Mouse (Mus musculus) forebrain, embryonic 15.5 days (tissue): ENCODE data around the gene Flt3l. TPM values are rescaled to one million over a fixed set of nuclear protein-coding genes. Genes with fewer than 3 reads are reported as not detected.
"Not testable (repeated sequence)": the region's sequence is repeated elsewhere in the genome, so short reads cannot be mapped to it uniquely, and the experiment has no call there.

Experiments used
- ATAC-seq: fragments of 200-750 bp; cut with Nextera tagmentation; replicated peaks from 2 replicates; pipeline ENCODE4 v1.8.0; 2017; ENCODE audit warnings: mild to moderate bottlenecking, moderate TSS enrichment, moderate library complexity
- H3K27ac ChIP-seq: fragments of 300-500 bp; sonication (generic); replicated peaks from 2 replicates; pipeline ENCODE4 v1.5.1; 2015; ENCODE audit warnings: mild to moderate bottlenecking, inconsistent platforms
- H3K27me3 ChIP-seq: fragments of 300-500 bp; sonication (generic); 2 replicates; pipeline ENCODE4 v1.6.1; 2015; ENCODE audit warnings: inconsistent platforms
- H3K36me3 ChIP-seq: fragments of 300-500 bp; sonication (generic); 2 replicates; pipeline ENCODE4 v1.6.1; 2015; ENCODE audit warnings: mild to moderate bottlenecking, inconsistent platforms
- H3K4me1 ChIP-seq: fragments of 300-500 bp; sonication (generic); 2 replicates; pipeline ENCODE4 v1.6.1; 2015; ENCODE audit warnings: inconsistent platforms
- H3K4me2 ChIP-seq: fragments of 300-500 bp; sonication (generic); replicated peaks from 2 replicates; pipeline ENCODE4 v1.6.1; 2015; ENCODE audit warnings: mild to moderate bottlenecking, inconsistent platforms
- H3K4me3 ChIP-seq: fragments of 300-500 bp; sonication (generic); 2 replicates; pipeline ENCODE4 v1.5.1; 2015; ENCODE audit warnings: mild to moderate bottlenecking, inconsistent platforms
- H3K9ac ChIP-seq: fragments of 300-500 bp; sonication (generic); replicated peaks from 2 replicates; pipeline ENCODE4 v1.6.1; 2015; ENCODE audit warnings: mild to moderate bottlenecking, inconsistent platforms
- H3K9me3 ChIP-seq: fragments of 300-500 bp; sonication (generic); 2 replicates; pipeline ENCODE4 v1.6.1; 2016; ENCODE audit warnings: inconsistent platforms
- WGBS: fragments of 180-500 bp; shearing (Covaris S2); methylation state at CpG from one replicate; pipeline ENCODE4 v1.1.7; 2015; ENCODE audit warnings: mixed read lengths; 5-methylcytosine and 5-hydroxymethylcytosine counted together
- polyA plus RNA-seq: library from polyadenylated mRNA; unstranded; fragments of >200 nt; fragmentation: Nextera tagmentation; extraction: Ambion mirVana; gene quantifications from 2 replicates; pipeline ENCODE4 v1.2.1, GENCODE M21; 2015

Flt3l gene
- polyA plus RNA-seq, 1 experiment from 2014 or later: 2.1 TPM

DNA sequence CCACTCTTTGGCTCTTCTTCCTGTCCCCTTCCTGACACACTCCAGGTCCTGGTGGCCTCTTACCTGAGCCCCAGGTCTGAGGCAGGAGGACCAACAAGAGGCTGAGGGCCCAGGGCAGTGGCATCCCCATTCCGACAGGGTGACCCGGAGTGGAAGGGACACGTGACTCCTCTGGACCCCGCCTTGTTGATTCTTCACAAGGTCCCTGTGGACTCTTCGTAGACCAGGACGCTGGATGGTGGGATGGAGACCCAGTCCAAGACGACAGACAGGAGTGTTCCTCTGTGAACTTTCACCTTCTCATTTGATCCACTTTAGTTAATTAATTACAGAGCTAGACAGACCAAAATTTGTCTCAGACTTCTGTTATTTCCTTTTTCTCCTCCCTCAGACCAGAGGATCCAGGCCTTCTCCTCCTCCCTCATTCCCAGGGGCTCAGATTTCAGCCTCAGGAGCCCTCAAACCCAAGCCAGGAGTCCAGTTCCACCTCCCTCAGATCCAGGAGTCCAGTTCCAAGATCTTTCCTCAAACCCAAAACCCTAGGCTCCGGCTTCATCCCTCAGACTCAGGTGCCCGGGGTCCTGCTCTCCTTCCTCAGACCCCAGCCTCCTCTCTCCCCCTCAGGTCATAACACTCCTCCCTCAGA lies 33.2 kb downstream of the Flt3l start:
- WGBS: 87% methylated on average over 9 of the region's 9 CpGs
- no peaks in the 10 kb centered on the region for H3K36me3 ChIP-seq
- no peaks in the 10 kb centered on the region for H3K4me1 ChIP-seq
- H3K27me3 ChIP-seq: no peaks in the 10 kb centered on the region
- H3K4me3 ChIP-seq: no peak overlapping the region
- no peaks in the 10 kb centered on the region for H3K9me3 ChIP-seq
- H3K4me2 ChIP-seq: no peak overlapping the region
- no peak for ATAC-seq
- H3K9ac ChIP-seq: no peak overlapping the region
- no peak overlapping the region for H3K27ac ChIP-seq

DNA sequence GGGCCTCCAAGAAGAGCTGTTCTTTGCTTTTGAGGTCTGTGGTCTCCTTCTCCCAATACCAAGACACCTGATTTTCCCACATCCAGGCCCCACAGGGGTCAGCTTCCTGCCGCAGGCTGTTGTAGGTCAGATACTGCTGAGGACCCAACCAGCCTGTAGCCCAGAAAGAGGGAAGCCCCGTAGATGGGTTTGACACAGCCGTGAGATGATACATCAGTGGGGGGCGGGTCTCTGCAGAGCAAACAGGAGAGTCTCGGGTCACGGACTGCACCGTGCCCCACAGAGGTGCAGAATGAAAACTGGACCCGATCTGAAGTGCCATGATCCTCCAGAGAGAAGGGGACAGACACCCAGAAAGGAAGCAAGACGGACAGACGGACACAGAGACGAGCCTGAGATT lies 33.8 kb downstream of the Flt3l start:
- no peaks in the 10 kb centered on the region for H3K36me3 ChIP-seq
- ATAC-seq: no peak
- whole genome bisulfite sequencing: 92% methylated on average over 11 of the region's 11 CpGs
- no peak overlapping the region for H3K4me3 ChIP-seq
- H3K9ac ChIP-seq: no peak overlapping the region
- no peaks in the 10 kb centered on the region for H3K9me3 ChIP-seq
- no peak overlapping the region for H3K4me2 ChIP-seq
- no peaks in the 10 kb centered on the region for H3K4me1 ChIP-seq
- H3K27ac ChIP-seq: no peak overlapping the region
- H3K27me3 ChIP-seq: no peaks in the 10 kb centered on the region

DNA sequence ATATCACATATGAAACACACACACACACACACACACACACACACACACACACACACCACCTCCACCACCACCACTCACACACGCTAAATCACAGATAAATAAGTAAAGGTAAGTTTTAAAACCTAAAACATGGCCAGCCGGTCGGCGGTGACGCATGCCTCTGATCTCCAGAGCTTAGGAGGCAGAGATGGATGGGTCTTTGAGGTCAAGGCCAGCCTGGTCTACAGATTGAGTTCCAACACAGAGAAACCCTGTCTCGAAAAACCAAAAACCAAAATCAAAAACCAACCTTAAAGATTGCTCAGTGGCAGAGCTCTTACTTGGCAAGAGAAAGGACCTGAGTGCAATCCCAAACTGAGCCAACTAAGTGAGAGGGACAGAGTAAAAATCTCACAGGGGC lies 36.2 kb downstream of the Flt3l start:
- WGBS: 90% methylated on average over 6 of the region's 6 CpGs
- ATAC-seq: no peak
- no peak overlapping the region for H3K27ac ChIP-seq

DNA sequence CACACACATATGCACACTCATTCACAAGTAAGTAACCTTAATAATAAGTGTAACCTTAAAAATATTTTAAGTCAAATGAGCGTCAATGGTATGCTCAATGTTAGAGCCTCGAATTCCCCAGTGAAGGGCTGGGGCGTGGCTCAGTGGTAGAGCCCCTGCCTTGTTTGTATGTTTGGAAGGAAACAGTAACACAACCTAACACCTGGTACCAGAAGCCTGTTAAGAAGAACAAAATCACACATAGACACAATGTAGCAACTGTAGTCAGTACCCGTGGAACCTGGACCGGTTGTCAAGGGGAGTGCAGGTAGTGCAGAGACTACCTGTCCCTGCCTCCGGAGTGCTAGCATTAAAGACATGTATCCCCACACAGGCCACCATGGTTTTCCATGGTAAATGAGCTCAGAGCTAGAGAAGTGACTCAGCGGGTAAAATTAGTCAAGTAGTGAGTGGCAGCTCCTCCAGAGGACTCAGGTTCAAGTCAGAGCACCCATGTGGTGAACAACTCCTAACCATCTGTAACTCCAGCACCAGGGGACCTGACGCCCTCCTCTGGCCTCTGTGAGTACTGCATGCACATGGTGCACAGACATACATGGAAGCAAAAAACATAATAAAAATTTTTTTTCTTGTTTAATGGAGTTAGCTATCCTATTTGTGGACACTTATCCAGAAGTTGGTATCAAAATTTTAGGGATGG lies 37.5 kb downstream of the Flt3l start:
- Histone ChIP-seq H3K27me3 (no peaks in the 10 kb centered on the region), H3K4me1 (no peaks in the 10 kb centered on the region), H3K27ac (no peak overlapping the region), H3K9me3 (no peaks in the 10 kb centered on the region), H3K4me2 (no peak overlapping the region), H3K9ac (no peak overlapping the region), H3K4me3 (no peak overlapping the region), H3K36me3 (no peaks in the 10 kb centered on the region)
- WGBS: 91% methylated on average over 8 of the region's 8 CpGs
- no peak for ATAC-seq

More for the DNA sequence above, 36.2 kb downstream of the Flt3l start:
- Histone ChIP-seq H3K36me3 (no peaks in the 10 kb centered on the region), H3K9ac (no peak overlapping the region), H3K4me1 (no peaks in the 10 kb centered on the region), H3K9me3 (no peaks in the 10 kb centered on the region), H3K27me3 (no peaks in the 10 kb centered on the region), H3K4me3 (no peak overlapping the region), H3K4me2 (no peak overlapping the region)

DNA sequence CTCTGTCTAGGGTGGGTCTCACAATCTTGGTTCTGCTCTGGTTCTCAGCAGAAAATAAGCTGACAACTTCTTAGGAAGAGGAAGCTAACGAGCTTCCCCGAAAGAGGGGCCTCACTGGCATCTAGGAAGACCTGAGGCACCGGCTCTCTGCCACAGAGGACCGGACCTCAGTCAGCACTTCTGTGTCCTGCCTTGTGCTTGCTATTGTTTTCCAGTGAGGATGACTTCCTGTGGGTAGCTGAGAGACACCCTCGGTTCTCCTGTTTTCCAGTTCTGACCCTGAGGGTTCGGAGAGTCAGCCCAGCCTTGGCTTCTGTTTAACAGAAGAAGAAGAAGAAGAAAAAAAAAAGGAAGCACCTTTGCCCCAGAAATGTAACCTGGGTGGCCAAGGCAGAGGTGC lies 38.8 kb downstream of the Flt3l start:
- H3K27me3 ChIP-seq: no peaks in the 10 kb centered on the region
- no peaks in the 10 kb centered on the region for H3K4me1 ChIP-seq
- no peaks in the 10 kb centered on the region for H3K9me3 ChIP-seq
- no peak overlapping the region for H3K27ac ChIP-seq
- WGBS: 47% methylated on average over 6 of the region's 6 CpGs
- no peak overlapping the region for H3K4me3 ChIP-seq
- no peak for ATAC-seq
- H3K9ac ChIP-seq: no peak overlapping the region
- no peak overlapping the region for H3K4me2 ChIP-seq
- H3K36me3 ChIP-seq: no peaks in the 10 kb centered on the region

DNA sequence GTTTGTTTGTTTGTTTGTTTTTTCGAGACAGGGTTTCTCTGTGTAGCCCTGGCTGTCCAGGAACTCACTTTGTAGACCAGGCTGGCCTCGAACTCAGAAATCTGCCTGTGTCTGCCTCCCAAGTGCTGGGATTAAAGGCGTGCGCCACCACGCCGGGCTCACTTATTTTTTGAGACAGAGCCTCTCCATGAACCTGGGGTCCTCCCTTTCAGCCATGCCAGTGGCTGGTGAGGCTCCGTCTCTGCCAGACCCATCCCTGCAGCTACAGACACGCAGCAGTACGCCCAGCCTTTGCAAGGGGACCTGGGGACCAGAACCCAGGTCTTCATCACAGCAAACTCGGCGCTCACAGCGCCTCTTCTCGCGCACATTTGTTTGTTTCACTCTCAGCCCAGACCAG lies 40.3 kb downstream of the Flt3l start:
- 90% methylated on average over 14 of the region's 14 CpGs for WGBS
- not testable (repeated sequence) for H3K9ac ChIP-seq, H3K27me3 ChIP-seq, H3K9me3 ChIP-seq, ATAC-seq, H3K36me3 ChIP-seq, H3K4me2 ChIP-seq, H3K27ac ChIP-seq, H3K4me3 ChIP-seq
- H3K4me1 ChIP-seq: peaks cover 12% of the 10 kb centered on the region

DNA sequence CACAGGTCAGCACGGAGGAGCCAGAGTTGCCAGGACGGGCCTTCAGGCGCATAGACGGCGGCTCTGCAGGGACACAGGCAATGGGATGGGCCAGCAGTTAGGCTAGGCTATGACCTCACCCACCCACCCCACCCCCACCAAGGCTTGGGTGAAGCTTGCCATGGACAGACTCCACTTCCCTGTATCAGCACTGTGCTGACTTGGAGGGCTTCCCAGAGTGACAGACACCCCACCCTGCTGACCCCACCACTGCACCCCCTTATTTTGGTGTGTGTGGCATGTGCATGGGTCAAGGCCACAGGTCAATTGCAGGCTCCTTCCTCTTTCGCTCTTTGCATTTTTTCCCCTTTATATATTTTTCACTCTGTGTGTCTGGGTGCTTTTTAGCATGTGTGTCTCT lies 40.9 kb downstream of the Flt3l start:
- no peak for ATAC-seq
- H3K27ac ChIP-seq: no peak overlapping the region
- no peaks in the 10 kb centered on the region for H3K9me3 ChIP-seq
- no peak overlapping the region for H3K4me3 ChIP-seq
- WGBS: 90% methylated on average over 6 of the region's 6 CpGs
- H3K4me1 ChIP-seq: peaks cover 13% of the 10 kb centered on the region
- no peak overlapping the region for H3K4me2 ChIP-seq
- H3K27me3 ChIP-seq: no peaks in the 10 kb centered on the region
- H3K9ac ChIP-seq: no peak overlapping the region
- H3K36me3 ChIP-seq: no peaks in the 10 kb centered on the region

DNA sequence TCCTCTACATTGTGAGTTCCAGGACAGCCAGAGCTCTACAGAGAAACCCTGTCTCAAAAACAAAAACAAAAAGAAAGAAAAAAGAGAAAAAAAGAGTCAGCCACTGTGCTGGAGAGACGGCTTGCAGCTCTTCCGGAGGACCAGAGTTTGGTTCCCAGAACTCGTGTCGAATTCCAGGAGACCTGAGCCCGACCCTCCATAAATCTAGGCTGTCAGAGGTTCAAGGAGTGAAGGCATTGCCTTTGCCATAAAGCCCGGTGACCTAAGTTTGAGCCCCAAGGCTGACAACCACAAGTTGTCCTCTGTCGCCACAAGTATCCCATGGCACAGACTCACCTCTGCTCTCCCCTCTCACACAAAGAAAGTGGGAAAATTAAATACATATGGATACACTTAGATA lies 42.1 kb downstream of the Flt3l start:
- WGBS: 82% methylated on average over 7 of the region's 7 CpGs
- no peak for ATAC-seq
- H3K4me3 ChIP-seq: no peak overlapping the region
- H3K27ac ChIP-seq: no peak overlapping the region
- no peak overlapping the region for H3K4me2 ChIP-seq
- H3K27me3 ChIP-seq: no peaks in the 10 kb centered on the region
- no peaks in the 10 kb centered on the region for H3K36me3 ChIP-seq
- peaks cover 13% of the 10 kb centered on the region for H3K4me1 ChIP-seq
- H3K9ac ChIP-seq: no peak overlapping the region
- H3K9me3 ChIP-seq: no peaks in the 10 kb centered on the region

DNA sequence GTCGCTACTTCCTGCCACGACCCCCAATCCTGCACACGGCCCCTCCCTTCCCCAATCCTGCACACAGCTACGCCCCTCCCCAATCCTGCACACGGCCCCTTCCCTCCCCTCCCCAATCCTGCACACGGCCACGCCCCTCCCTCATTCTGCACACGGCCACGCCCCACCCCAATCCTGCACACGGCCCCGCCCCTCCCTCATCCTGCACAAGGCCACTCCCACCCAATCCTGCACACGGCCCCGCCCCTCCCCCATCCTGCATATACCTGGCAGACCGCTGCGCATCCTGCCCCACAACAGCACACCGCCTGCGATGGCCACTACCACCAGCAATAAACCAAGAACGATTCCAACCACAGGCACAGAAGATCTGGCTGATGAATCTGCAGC lies 42.7 kb downstream of the Flt3l start:
- 37% methylated on average over 17 of the region's 18 CpGs for WGBS
- no peak for ATAC-seq

DNA sequence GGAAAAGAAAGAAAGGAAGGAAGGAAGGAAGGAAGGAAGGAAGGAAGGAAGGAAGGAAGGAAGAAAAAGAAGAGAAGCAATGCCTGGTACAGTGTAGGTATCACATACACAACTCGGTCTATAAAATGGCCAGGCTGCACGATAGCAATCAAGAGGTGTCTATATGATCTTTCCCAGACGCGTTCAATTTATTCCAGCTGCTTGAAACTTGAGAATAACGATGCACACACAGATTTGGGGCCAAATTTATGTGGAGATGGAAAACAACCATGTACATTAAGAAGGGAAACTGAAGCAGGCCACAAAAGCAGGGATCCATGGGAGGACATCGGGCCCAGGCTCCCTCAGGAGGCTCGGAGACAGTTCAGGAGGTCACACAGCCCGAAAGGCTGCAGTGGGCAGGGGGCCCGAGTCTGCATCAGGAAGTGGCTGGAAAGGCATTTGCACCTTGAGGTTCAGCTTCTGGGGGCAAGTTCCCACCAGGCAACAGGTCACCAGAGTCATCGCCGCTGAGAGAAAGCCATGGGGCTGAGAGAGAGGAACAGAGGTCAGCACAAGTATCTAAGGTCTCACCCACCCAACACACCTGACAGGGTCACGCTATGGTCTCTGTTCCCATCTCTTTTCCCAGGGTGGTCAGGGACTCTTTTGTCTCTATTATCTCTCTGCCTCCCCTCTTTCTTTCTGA lies 43.3 kb downstream of the Flt3l start:
- Histone ChIP-seq H3K27ac (no peak overlapping the region), H3K36me3 (no peaks in the 10 kb centered on the region), H3K9ac (no peak overlapping the region), H3K9me3 (no peaks in the 10 kb centered on the region), H3K4me3 (no peak overlapping the region), H3K4me1 (peaks cover 13% of the 10 kb centered on the region), H3K27me3 (no peaks in the 10 kb centered on the region), H3K4me2 (no peak overlapping the region)
- no peak for ATAC-seq
- WGBS: 71% methylated on average over 12 of the region's 12 CpGs

More for the DNA sequence above, 42.7 kb downstream of the Flt3l start:
- Histone ChIP-seq H3K27me3 (no peaks in the 10 kb centered on the region), H3K9ac (no peak overlapping the region), H3K4me1 (peaks cover 13% of the 10 kb centered on the region), H3K4me2 (no peak overlapping the region), H3K9me3 (no peaks in the 10 kb centered on the region), H3K4me3 (no peak overlapping the region), H3K36me3 (no peaks in the 10 kb centered on the region), H3K27ac (no peak overlapping the region)

DNA sequence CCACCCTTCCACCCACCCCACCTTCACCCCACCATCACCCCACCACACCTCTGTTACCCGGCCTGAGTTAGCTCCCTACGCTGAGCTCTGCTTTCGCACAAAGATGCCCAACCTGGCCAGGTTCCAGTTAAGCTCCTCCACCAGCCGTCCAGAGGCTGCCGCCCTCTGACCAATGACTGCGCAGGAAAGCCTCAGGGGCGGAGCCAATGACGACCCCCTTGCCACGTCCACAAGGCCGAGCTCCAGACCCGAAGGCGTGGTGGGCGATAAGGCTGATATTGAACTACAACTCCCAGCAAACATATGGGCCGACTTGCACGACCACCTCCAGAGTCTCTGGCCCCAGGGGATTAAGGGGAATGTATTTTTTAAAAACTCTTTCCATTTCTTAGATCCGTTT lies 44.2 kb downstream of the Flt3l start, which contains the start of gene Rcn3:
Gene Rcn3 (minus strand): TSS at position 174 of the 400 bp plus-strand sequence.
- H3K27ac ChIP-seq: 0 out of 2 replicates have a peak within 1 kb of the TSS, but pooled peaks have one; percentile 27
- no peaks in the 10 kb centered on the region for H3K27me3 ChIP-seq

More for the DNA sequence above, 44.2 kb downstream of the Flt3l start, which contains the start of gene Rcn3:
- peaks cover 13% of the 10 kb centered on the region for H3K4me1 ChIP-seq
- 0% methylated on average over 16 of the region's 16 CpGs for WGBS
- no peaks in the 10 kb centered on the region for H3K9me3 ChIP-seq
- no peaks in the 10 kb centered on the region for H3K36me3 ChIP-seq
- H3K4me3 ChIP-seq: peak within 1 kb of the TSS; percentile 43
- peak within 1 kb of the TSS; percentile 40 for H3K9ac ChIP-seq
- peak within 1 kb of the TSS; percentile 51 for H3K4me2 ChIP-seq
- peak; percentile 95 for ATAC-seq
